Mouse (Mus musculus) stomach, embryonic 15.5 days (tissue): ENCODE measurements at regions not wholly inside any gene's neighbourhood (a gene's known extent, or its start where the extent isn't known, plus 50 kb on each side); places are given as distances from the start of the nearest gene placed in this dataset.

ENCODE experiments used
- ATAC-seq: fragments of 200-750 bp; cut with Nextera tagmentation; 2 replicates; pipeline ENCODE4 v1.8.0; 2017; ENCODE audit warnings: low read depth, moderate number of reproducible peaks, moderate TSS enrichment; ENCODE audit not compliant: insufficient read depth, low FRiP score
- H3K27ac ChIP-seq: fragments of 300-500 bp; sonication (generic); 2 replicates; pipeline ENCODE4 v1.5.1; 2015; ENCODE audit warnings: mild to moderate bottlenecking, inconsistent platforms
- H3K27me3 ChIP-seq: fragments of 300-500 bp; sonication (generic); replicated peaks from 2 replicates; pipeline ENCODE4 v1.6.1; 2015; ENCODE audit warnings: inconsistent platforms
- H3K36me3 ChIP-seq: fragments of 300-500 bp; sonication (generic); 2 replicates; pipeline ENCODE4 v1.6.1; 2015; ENCODE audit warnings: inconsistent platforms
- H3K4me1 ChIP-seq: fragments of 300-500 bp; sonication (generic); 2 replicates; pipeline ENCODE4 v1.6.1; 2015; ENCODE audit warnings: inconsistent platforms
- H3K4me2 ChIP-seq: fragments of 300-500 bp; sonication (generic); 2 replicates; pipeline ENCODE4 v1.6.1; 2015; ENCODE audit warnings: mild to moderate bottlenecking, inconsistent platforms
- H3K4me3 ChIP-seq: fragments of 300-500 bp; sonication (generic); replicated peaks from 2 replicates; pipeline ENCODE4 v1.5.1; 2015; ENCODE audit warnings: inconsistent platforms
- H3K9ac ChIP-seq: fragments of 300-500 bp; sonication (generic); 2 replicates; pipeline ENCODE4 v1.6.1; 2015; ENCODE audit warnings: inconsistent platforms
- H3K9me3 ChIP-seq: fragments of 300-500 bp; sonication (generic); 2 replicates; pipeline ENCODE4 v1.6.1; 2016; ENCODE audit warnings: inconsistent platforms
- WGBS: fragments of 180-500 bp; shearing (Covaris S2); methylation state at CpG from one replicate; pipeline ENCODE4 v1.1.7; 2015; 5-methylcytosine and 5-hydroxymethylcytosine counted together

- Histone ChIP-seq H3K27ac (peak overlapping the region; percentile 46), H3K27me3 (no peaks in the 10 kb centered on the region)
- no peak for ATAC-seq
Measured at GRCm38 (mm10) chr13:99071413-99071812, 87.0 kb upstream of the 1700024P04Rik start.

GRCm38 (mm10) chr13:99069767-99070166 lies 85.4 kb upstream of the 1700024P04Rik start:
- H3K27ac ChIP-seq = no peak overlapping the region
- 0 out of 2 replicates have a peak, but pooled peaks cover 4% of the 10 kb centered on the region for H3K4me1 ChIP-seq
- no peaks in the 10 kb centered on the region for H3K9me3 ChIP-seq
- no peaks in the 10 kb centered on the region for H3K27me3 ChIP-seq
- H3K4me2 ChIP-seq = no peak overlapping the region
- no peak overlapping the region for H3K9ac ChIP-seq
- WGBS = 90% methylated on average over 10 of the region's 10 CpGs
- no peaks in the 10 kb centered on the region for H3K36me3 ChIP-seq
- no peak overlapping the region for H3K4me3 ChIP-seq
- ATAC-seq = no peak

More at GRCm38 (mm10) chr13:99071413-99071812, 87.0 kb upstream of the 1700024P04Rik start:
- Histone ChIP-seq H3K9ac (no peak overlapping the region), H3K4me1 (0 out of 2 replicates have a peak, but pooled peaks cover 4% of the 10 kb centered on the region), H3K9me3 (no peaks in the 10 kb centered on the region), H3K4me3 (no peak overlapping the region), H3K4me2 (no peak overlapping the region), H3K36me3 (no peaks in the 10 kb centered on the region)
- 26% methylated on average over 6 of the region's 6 CpGs for WGBS

GRCm38 (mm10) chr13:99067504-99067903 lies 83.1 kb upstream of the 1700024P04Rik start:
- WGBS = 91% methylated on average over 1 of the region's 1 CpGs
- Histone ChIP-seq H3K27ac (no peak overlapping the region), H3K9me3 (no peaks in the 10 kb centered on the region), H3K4me1 (0 out of 2 replicates have a peak, but pooled peaks cover 4% of the 10 kb centered on the region), H3K27me3 (no peaks in the 10 kb centered on the region), H3K36me3 (no peaks in the 10 kb centered on the region), H3K9ac (no peak overlapping the region), H3K4me2 (no peak overlapping the region), H3K4me3 (no peak overlapping the region)
- ATAC-seq = no peak

- WGBS = 63% methylated on average over 4 of the region's 4 CpGs
- Histone ChIP-seq H3K27me3 (no peaks in the 10 kb centered on the region), H3K4me3 (no peak overlapping the region), H3K4me1 (no peaks in the 10 kb centered on the region), H3K4me2 (no peak overlapping the region), H3K9ac (no peak overlapping the region), H3K27ac (no peak overlapping the region), H3K9me3 (no peaks in the 10 kb centered on the region), H3K36me3 (no peaks in the 10 kb centered on the region)
- ATAC-seq = no peak
Measured at GRCm38 (mm10) chr13:99063431-99063830, 79.1 kb upstream of the 1700024P04Rik start.

- Histone ChIP-seq H3K27me3 (no peaks in the 10 kb centered on the region), H3K9me3 (no peaks in the 10 kb centered on the region), H3K9ac (no peak overlapping the region), H3K4me1 (no peaks in the 10 kb centered on the region), H3K36me3 (no peaks in the 10 kb centered on the region), H3K4me3 (no peak overlapping the region), H3K4me2 (no peak overlapping the region), H3K27ac (no peak overlapping the region)
- ATAC-seq = no peak
- WGBS = 60% methylated on average over 3 of the region's 3 CpGs
Measured at GRCm38 (mm10) chr13:99062936-99063335, 78.6 kb upstream of the 1700024P04Rik start.

- no peak for ATAC-seq
- no peak overlapping the region for H3K9ac ChIP-seq
- WGBS = 65% methylated on average over 13 of the region's 13 CpGs
- H3K36me3 ChIP-seq = no peaks in the 10 kb centered on the region
- no peaks in the 10 kb centered on the region for H3K27me3 ChIP-seq
- H3K4me1 ChIP-seq = no peaks in the 10 kb centered on the region
- no peaks in the 10 kb centered on the region for H3K9me3 ChIP-seq
- no peak overlapping the region for H3K4me3 ChIP-seq
- no peak overlapping the region for H3K4me2 ChIP-seq
- no peak overlapping the region for H3K27ac ChIP-seq
Measured at GRCm38 (mm10) chr13:99058131-99058970, 74.0 kb upstream of the 1700024P04Rik start.

GRCm38 (mm10) chr13:99057696-99058095 lies 73.3 kb upstream of the 1700024P04Rik start:
- H3K4me1 ChIP-seq = no peaks in the 10 kb centered on the region
- WGBS = 78% methylated on average over 6 of the region's 6 CpGs
- no peak overlapping the region for H3K4me3 ChIP-seq
- H3K9me3 ChIP-seq = no peaks in the 10 kb centered on the region
- no peak overlapping the region for H3K9ac ChIP-seq
- no peaks in the 10 kb centered on the region for H3K36me3 ChIP-seq
- ATAC-seq = no peak
- H3K4me2 ChIP-seq = no peak overlapping the region
- H3K27me3 ChIP-seq = no peaks in the 10 kb centered on the region
- H3K27ac ChIP-seq = no peak overlapping the region

- H3K4me1 ChIP-seq = no peaks in the 10 kb centered on the region
- H3K9ac ChIP-seq = no peak overlapping the region
- H3K4me3 ChIP-seq = no peak overlapping the region
- H3K9me3 ChIP-seq = no peaks in the 10 kb centered on the region
- no peaks in the 10 kb centered on the region for H3K27me3 ChIP-seq
- H3K27ac ChIP-seq = no peak overlapping the region
- WGBS = 69% methylated on average over 3 of the region's 3 CpGs
- no peak for ATAC-seq
- no peak overlapping the region for H3K4me2 ChIP-seq
- no peaks in the 10 kb centered on the region for H3K36me3 ChIP-seq
Measured at GRCm38 (mm10) chr13:99057293-99057588, 72.9 kb upstream of the 1700024P04Rik start.

- Histone ChIP-seq H3K9ac (no peak overlapping the region), H3K27ac (peak overlapping the region; percentile 27; the same call in 1 of the 2 replicates), H3K27me3 (no peaks in the 10 kb centered on the region), H3K36me3 (no peaks in the 10 kb centered on the region), H3K9me3 (no peaks in the 10 kb centered on the region), H3K4me1 (no peaks in the 10 kb centered on the region), H3K4me2 (no peak overlapping the region), H3K4me3 (no peak overlapping the region)
- ATAC-seq = no peak
- 59% methylated on average over 19 of the region's 19 CpGs for WGBS
Measured at GRCm38 (mm10) chr13:99056432-99057292, 72.3 kb upstream of the 1700024P04Rik start.

GRCm38 (mm10) chr13:99055609-99056321 lies 71.4 kb upstream of the 1700024P04Rik start:
- no peaks in the 10 kb centered on the region for H3K27me3 ChIP-seq
- WGBS = 34% methylated on average over 11 of the region's 11 CpGs
- no peaks in the 10 kb centered on the region for H3K36me3 ChIP-seq
- no peaks in the 10 kb centered on the region for H3K4me1 ChIP-seq
- peak overlapping the region; percentile 27; the same call in 1 of the 2 replicates for H3K27ac ChIP-seq
- no peak overlapping the region for H3K4me3 ChIP-seq
- H3K4me2 ChIP-seq = peak overlapping the region; percentile 23; the same call in 1 of the 2 replicates
- H3K9ac ChIP-seq = no peak overlapping the region
- no peaks in the 10 kb centered on the region for H3K9me3 ChIP-seq
- peak; percentile 55; the same call in 1 of the 2 replicates for ATAC-seq

- ATAC-seq = no peak
- H3K27me3 ChIP-seq = no peaks in the 10 kb centered on the region
- H3K4me1 ChIP-seq = no peaks in the 10 kb centered on the region
- H3K36me3 ChIP-seq = no peaks in the 10 kb centered on the region
- H3K4me3 ChIP-seq = no peak overlapping the region
- H3K9ac ChIP-seq = no peak overlapping the region
- H3K9me3 ChIP-seq = no peaks in the 10 kb centered on the region
- WGBS = 92% methylated on average over 1 of the region's 1 CpGs
- no peak overlapping the region for H3K4me2 ChIP-seq
- H3K27ac ChIP-seq = no peak overlapping the region
Measured at GRCm38 (mm10) chr13:99052076-99052475, 67.7 kb upstream of the 1700024P04Rik start.
